Mouse (Mus musculus) R1 (cell line): ENCODE data around the gene Ackr3.
A peak's percentile ranks its signal among the peaks of the same experiment; 100 is the strongest.

ENCODE experiments used
- DNase-seq: peaks from one replicate; pipeline ENCODE4 v3.0.0-alpha.2; 2018; ENCODE audit warnings: low read depth, low spot score

The Ackr3 gene

DNA sequence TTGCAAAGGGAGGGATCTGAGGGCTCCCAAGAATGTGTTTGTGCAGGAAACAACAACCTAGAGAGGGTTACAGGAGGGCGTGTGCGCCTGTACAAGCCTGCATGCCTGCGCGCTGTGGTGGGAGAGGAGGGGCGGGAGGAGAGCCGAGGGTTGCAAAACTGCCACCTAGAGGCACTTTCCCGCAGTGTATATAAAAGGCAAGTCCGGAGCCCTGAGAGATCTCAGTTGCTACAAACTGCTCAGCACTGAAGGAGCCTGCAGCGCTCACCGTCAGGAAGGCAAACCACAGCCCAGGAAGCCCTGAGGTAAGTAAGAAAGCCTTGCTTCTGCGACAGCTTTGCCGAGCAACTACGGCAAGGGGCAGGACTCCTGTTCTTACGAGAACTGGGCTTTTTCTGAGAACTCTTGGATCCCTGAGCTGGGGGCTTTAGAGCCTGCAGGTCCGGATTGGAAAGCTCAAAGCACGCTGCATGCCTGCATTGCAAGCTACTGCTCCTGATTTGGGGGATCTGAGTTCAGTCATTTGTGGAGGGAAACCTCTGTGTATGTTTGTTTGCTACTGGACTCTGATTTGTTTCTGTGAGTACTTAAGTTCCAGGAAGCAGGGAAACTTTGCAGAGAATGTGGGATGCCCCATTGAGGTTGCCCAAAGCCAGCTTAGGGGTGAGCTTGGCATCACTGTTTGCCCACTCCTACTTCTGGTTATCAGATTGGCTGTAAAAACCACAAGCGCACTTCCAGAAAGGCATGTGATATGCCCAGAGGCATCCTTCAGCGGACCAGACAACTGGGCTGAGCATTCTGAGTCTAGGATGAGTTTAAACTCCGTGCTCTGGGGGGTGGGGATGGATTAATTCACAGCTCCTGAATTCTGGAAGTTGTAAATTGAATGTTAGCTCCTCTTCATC lies at the start of gene Ackr3:
Gene Ackr3 (plus strand): TSS at position 198 of the 908 bp plus-strand sequence.
- peak; percentile 94 for DNase-seq

- no peak for DNase-seq
Observed at GRCm38 (mm10) chr1:90156589-90156988, 47.2 kb upstream of the Ackr3 start.

DNA sequence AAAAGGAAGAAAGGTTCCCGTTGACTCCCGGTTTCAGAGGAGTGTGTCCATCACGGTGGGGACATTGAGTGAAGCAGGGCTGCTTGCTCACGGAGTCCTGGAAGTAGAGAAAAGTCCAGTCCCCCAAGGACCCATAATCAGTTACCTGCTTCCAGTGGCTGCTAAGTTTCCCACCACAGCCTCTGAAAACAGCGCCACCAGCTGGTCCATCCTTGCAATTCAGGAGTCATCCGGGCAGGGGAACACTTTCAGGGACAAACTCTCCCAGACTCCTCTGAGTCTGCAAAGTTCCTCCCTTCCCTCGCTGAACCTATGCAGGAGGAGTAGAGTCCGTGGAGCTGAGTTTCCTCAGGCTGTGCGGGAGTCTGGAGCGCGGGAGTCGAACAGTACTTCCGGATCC lies 43.9 kb upstream of the Ackr3 start:
- peak; percentile 63 for DNase-seq

GRCm38 (mm10) chr1:90161623-90162022 lies 42.2 kb upstream of the Ackr3 start:
- no peak for DNase-seq

DNA sequence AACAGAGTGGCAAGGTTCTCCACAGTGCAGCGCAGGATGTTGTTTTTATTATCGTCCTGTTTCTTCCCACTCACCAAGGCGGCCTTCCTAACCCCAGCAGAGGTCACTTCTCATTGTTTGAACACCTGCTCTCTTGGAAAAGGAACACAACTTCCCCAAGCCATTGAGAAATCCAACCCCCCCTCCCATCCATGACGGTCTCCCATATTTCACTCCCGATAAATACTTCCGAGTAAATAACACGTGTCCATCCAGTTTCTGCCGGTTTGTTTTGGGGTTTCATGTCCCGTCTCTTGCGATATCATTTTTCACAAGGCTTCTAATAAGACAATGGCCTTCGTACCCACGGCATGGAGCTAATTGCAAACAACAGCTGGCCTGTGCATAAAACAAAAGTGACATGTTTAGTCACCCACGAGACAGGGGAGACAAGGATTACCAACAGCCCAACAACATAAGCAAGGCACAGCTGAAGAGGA lies 41.4 kb upstream of the Ackr3 start:
- no peak for DNase-seq

- no peak for DNase-seq
Observed at GRCm38 (mm10) chr1:90163161-90163560, 40.6 kb upstream of the Ackr3 start.

- no peak for DNase-seq
Observed at GRCm38 (mm10) chr1:90164319-90164718, 39.5 kb upstream of the Ackr3 start.

DNA sequence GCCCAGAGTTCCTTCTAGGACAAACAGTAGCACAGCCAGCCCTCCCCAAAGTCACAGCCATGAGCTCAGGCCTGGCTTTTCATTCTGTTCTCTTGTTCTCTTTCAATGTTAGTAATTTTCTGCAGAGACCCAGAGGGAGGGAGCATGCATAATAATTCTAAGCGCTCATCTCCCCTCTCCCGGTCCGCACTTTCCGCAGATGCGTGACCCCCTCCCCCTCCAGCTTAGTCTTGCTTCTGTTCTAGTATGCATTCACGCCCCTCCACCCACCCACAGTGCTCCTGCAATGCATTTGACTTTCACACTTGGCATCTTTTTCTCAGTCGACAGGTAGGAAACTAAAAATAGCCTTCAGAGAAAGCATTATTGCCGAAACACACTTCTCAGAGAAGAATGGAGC lies 29.4 kb upstream of the Ackr3 start:
- DNase-seq, result no peak

DNA sequence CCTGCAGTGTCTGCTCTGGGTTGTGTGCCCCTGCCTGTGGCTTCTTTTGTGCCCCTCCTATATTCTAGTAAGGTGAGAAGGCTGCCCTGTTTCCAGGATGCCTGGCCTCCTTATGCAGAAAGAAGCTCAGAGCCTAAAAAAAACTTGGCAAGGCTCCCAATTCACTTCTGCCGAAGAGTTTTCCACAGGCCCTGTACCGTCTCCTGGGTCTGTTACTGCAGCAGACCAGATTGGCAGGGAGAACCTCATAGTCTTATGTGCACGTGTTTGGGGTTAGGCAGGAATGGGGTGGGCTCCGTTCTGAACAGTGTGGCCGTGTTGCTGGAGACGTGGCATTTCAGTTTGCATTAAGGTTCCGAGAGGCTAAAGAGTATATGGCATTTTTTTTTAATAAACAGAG lies 27.6 kb upstream of the Ackr3 start:
- no peak for DNase-seq

- no peak for DNase-seq
Observed at GRCm38 (mm10) chr1:90177565-90177964, 26.2 kb upstream of the Ackr3 start.

DNA sequence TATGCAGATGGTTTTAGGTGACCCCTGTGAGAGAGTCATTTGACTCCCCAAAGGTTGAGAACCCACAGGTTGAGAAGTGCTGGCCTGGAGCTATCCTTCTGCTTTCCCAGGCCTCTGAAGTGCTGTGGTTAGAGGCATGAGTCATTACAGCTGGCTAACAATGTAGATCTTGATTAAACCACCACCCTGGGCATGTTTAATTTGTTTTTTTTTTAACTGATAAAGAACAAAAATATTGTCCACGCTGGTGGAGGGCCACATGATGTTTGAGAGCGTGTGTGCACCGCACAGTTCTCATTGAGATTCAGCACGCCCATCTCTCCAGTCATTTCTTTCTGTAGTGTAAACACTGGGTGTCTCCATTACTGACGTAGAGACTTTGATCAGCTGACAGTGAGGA lies 25.8 kb upstream of the Ackr3 start:
- DNase-seq, result no peak

DNA sequence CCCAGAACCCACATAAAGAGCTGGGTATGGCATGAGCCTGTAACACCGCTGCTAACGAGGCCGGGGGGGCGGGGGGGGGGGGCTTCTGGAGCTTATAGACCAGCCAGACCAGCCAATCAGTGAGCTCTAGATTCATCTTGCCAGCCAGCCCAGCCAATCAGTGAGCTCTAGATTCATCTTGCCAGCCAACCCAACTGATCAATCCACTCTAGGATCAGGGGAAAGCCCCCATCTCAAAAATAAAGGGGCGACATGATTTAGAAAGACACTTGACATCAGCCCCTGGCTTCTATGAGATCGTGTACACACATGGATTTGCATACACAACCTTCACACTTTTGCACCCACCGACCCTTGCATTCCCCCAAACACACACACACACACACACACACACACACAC lies 23.3 kb upstream of the Ackr3 start:
- peak; percentile 30 for DNase-seq

DNA sequence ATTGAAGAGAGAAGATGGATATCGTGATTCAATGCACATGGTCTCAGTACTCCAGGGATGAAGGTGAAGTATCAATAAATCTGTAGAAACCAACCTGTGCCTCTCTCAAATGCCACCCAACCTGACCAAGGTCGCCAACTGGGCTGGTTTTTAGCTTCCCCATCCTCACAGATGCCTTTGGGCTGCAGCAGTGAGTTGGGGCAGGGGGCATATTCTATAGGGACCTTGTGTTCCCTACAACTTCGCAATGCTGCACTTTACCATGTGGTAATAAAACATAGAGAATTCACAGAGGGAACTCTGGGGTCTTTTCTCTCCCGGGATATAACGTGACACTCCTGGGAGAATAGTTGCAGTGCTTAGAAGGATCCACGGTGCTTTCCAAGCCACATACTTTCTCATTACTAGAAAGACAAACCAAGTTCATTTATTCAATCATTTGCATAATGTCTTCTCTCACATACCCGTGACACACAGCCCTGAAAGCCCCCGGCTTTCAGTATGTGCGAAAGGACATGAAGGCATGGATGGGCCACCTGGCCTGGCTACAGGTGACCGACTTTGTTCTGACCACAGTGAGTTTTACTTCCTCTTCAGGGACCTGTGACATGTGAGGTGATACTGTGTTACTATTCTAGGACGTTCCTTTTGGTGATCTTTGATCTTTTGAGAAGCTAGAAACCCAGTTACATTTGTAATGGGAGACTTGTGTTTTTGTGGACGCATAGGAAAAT lies 22.6 kb upstream of the Ackr3 start:
- DNase-seq, result no peak

- DNase-seq, result no peak
Observed at GRCm38 (mm10) chr1:90182521-90182920, 21.3 kb upstream of the Ackr3 start.

DNA sequence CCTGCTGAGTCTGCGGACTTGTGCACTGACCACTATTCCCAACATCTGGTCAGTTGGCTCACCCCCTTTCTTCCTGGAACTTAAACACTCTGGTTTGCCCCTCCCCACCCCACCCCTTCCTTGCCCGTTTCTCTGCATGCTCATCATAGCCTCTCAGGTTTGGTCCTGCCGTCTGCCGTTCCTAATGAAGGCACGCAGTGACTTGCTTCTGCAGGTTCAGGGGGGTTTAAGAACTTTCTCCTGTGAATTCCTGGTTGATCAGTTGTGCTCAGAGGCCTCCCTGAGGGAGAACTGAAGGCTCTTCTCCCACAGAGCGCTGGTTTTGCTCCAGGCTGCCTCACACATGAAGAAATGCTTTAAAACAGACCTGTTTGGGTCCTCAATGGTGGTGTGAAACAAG lies 20.2 kb upstream of the Ackr3 start:
- no peak for DNase-seq

- DNase-seq, result no peak
Observed at GRCm38 (mm10) chr1:90186173-90186572, 17.6 kb upstream of the Ackr3 start.

DNA sequence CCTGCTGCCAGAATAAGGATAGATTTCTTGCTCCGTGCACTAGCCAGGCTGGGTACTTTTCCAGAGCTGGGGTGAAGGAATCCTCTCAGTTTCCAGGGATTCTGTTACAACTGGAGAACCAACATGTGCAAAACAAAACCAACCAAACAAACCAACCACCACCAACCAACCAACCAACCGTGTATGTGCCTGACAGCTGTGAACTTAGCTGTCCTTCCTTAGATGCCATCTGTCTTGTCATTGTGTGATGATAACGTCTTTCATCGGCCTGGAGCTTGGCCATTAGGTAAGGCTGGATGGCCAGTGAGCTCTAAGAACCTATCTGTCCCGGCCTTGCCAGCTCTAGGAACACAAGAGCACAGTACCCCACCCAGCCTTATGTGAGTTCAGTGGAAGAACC lies 16.9 kb upstream of the Ackr3 start:
- DNase-seq, result no peak

GRCm38 (mm10) chr1:90189046-90189445 lies 14.7 kb upstream of the Ackr3 start:
- no peak for DNase-seq

DNA sequence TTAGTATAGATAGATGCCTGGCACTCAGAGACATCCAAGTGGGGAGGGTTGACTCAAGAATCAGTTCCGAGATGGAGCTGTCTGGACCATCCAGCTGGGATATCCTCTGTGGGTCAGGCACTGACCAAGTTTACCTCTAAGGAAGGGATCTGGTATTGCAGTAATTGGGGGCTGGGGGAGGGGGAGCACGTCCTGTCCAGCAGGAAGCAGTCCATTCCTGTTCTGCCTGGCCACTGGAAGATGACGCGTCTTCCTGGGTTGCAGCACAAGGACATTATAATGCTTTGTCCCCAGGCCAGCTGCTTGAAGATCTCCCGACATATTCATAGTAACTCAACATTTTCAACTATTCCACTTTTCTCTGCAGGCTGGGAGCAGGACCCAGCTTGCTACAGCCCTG lies 2.5 kb upstream of the Ackr3 start:
- no peak for DNase-seq

- peak; percentile 11 for DNase-seq
Observed at GRCm38 (mm10) chr1:90201655-90202054, 2.1 kb upstream of the Ackr3 start.

DNA sequence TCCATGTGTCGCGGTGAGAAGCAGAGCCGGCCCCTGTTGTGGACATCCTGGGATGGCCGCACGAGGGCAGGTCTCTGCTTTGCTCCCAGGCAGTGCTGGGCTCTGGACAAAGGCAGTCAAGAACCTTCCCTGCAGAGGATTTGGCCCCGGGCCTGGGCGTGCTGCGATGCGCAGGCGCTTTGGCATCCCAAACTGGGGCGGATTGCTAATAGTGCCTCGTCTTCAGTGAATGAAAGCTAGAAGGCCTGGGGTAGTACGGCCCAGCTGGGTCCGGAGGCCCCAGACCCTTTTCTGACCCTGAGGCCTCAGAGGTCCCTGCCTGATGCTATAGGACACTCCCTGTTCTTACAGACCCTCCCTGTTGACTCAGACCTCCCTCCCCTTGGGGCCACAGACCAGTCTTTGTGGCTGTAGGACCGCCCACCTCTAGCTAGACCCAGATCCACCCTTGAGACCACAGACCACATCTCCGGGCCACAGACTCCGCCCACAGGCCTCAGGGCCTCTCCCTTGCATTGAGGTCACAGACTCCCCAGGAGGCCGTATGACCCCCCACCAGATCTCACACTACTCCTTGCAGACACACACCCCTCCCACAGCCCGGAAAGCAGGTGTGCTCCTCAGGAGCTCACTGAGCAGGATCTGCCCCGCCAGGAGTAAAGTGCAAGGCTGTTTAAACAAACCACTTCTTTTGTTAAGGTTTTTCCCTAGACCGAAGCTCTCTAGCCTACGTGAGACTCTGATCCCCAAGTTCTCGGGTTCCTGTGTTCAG lies 1.4 kb upstream of the Ackr3 start:
- DNase-seq, result peak; percentile 98

- DNase-seq, result no peak
Observed at GRCm38 (mm10) chr1:90203341-90203740, 439 bp upstream of the Ackr3 start.
